Mouse (Mus musculus) gastrocnemius, postnatal 14 days (tissue): ENCODE data around the gene 4933434E20Rik. TPM values are rescaled to one million over a fixed set of nuclear protein-coding genes. Genes with fewer than 3 reads are reported as not detected.

Source experiments
- DNase-seq: peaks from one replicate; pipeline ENCODE4 v3.0.0; 2021; ENCODE audit warnings: mixed read lengths
- intact Hi-C: fragments of 180-260 bp; cut with DNase I; formaldehyde crosslinking; loops from one replicate; pipeline ENCODE4 v1.15.1; 2025; ENCODE audit warnings: low total_unique reads
- total RNA-seq, 2 experiments: library from RNA; stranded (reverse); gene quantifications; 2 replicates each; pipeline ENCODE4 v1.2.3; 2021

4933434E20Rik gene
- total RNA-seq, 2 experiments from 2014 or later, result 46.8 to 56.9 TPM

GRCm38 (mm10) chr3:90079133-90079762, 27.8 kb downstream of the 4933434E20Rik start:
- intact Hi-C loops, result loop anchor here (5.0 kb wide), 1 partner anchor 127 kb away; no protein-coding TSS in a partner anchor

DNA sequence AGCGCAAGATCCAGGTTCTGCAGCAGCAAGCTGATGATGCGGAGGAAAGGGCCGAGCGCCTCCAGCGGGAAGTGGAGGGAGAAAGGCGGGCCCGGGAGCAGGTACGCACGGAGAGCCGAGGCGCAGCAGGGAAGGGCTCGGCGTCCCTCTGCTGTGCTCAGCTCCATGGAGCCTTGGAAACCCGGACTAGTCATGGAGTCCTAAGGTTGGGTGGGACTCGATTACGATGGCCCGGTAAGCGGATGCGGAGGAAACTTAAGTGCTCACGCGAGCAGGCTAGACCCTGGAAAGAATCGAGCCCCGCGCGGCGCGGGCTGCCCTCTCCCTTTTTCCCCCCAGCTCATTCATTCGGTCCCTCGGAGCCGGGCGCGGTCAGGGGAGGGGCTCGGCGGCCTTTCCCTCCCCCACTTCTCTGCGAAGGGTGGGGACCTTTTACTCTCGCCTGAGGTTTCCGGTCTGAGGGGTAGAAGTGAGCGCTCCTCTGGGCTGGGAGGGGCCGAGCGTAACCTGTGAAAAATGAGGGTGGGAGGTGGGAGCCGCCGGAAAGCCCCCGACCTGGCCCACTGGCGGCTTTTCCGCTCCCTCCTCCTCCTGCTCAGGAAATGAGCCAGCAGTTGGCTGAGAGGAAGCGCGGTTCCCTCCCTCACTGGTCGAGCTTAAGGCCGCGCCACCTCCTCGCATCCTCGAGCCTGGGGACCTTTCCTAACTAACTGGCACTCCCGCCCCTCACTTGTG, 28.5 kb downstream of the 4933434E20Rik start:
- DNase-seq, result peak; percentile 62
- intact Hi-C loops, result loop anchor here (5.0 kb wide), 1 partner anchor 128 kb away; no protein-coding TSS in a partner anchor

More at GRCm38 (mm10) chr3:90079133-90079762, 27.8 kb downstream of the 4933434E20Rik start:
- DNase-seq, result peak; percentile 94

- intact Hi-C loops, result no loop called here
- no peak for DNase-seq
These were observed 29.0 kb downstream of the 4933434E20Rik start for GRCm38 (mm10) chr3:90080498-90080863.

- DNase-seq, result no peak
- intact Hi-C loops, result no loop called here
These were observed 30.2 kb downstream of the 4933434E20Rik start for GRCm38 (mm10) chr3:90081365-90082240.

- intact Hi-C loops, result no loop called here
- no peak for DNase-seq
These were observed 31.6 kb downstream of the 4933434E20Rik start for GRCm38 (mm10) chr3:90083034-90083433.

DNA sequence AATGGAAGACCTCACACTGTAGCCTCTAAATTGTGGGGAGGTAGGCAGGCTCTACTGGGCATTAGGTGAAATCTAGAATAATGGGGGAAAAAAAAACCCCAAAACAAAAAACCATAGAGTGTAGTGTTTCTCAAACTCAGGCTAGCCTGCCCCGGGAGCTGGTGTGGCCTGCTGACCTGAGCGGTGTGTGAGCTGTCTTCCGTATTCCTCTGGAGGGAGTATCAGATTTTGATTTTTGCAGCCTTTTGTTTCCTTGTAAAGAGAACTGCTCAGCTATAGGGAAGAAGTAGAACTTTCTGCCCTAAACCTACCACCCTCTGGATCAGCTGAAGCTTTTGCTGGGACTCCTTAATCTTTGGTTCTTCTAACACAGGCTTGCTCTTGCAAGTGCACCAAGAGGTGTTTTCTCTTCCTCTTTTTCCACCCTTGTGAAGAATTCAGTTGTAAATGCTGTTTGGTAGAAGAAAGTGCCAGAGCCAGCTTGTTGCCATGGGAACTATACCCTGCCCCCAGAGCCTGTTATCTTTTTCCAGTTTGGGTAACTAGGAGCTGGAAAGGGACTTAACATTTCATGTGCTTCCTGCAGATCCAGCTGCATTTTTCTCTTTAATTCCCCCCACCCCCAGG, 32.4 kb downstream of the 4933434E20Rik start:
- no peak for DNase-seq
- intact Hi-C loops, result no loop called here

GRCm38 (mm10) chr3:90084790-90085189, 33.4 kb downstream of the 4933434E20Rik start:
- intact Hi-C loops, result no loop called here
- peak; percentile 45 for DNase-seq

GRCm38 (mm10) chr3:90085281-90085680, 33.8 kb downstream of the 4933434E20Rik start:
- intact Hi-C loops, result no loop called here
- DNase-seq, result peak; percentile 21

DNA sequence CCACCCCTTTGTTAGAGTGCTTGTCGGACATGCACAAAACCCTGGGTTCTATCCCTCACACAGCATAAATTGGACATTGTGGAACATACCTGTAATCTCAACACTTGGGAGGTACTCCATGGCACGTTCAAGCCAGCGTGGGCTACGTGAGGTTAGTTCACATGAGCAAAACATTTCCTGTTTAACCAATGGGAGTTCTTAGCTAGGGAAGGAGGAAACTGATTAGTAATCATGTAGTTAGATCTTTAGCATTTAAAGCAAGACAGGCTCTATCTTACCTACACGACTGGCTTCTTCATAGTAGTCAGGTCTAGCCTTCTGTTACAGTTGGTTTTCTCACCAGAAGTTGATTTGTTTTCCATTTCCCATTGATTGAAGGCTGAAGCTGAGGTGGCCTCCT, 34.6 kb downstream of the 4933434E20Rik start:
- intact Hi-C loops, result no loop called here
- DNase-seq, result no peak

GRCm38 (mm10) chr3:90088617-90089016, 37.2 kb downstream of the 4933434E20Rik start:
- intact Hi-C loops, result no loop called here
- DNase-seq, result no peak

DNA sequence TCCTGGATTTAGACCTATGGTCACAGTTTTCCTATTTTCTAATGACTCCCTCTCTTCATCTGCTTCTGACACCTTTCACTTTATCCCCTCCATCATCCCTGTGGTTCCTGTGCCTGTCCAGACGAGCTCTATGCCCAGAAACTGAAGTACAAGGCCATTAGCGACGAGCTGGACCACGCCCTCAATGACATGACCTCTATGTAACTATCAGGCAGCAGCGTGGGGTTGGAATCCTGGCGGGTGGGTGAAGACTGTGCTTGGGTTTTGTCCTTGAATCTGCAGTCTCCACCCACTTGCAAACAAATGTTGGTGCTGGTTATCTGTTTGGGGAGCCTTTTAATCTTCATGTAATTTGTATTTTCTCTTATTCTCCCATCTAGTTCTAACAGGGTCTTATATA, 39.5 kb downstream of the 4933434E20Rik start:
- DNase-seq, result no peak
- intact Hi-C loops, result no loop called here

DNA sequence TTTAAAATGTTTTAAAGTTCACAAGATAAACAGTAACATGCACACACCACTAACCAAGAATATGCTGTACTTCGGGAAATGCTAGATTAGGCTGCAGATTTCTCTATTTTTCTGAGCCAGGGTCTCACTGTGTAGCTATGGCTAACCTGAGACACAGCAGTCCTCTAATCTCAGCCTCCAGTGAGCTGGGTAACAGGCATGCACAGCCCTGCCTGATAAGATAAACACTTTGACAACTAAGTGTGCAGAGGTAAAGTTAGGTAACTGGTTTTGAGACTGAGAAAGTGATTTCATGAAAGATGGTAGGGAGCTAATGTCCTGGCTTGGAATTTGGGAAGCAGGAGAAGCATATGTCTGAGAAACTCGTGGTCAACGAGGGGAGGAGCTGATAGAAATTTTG, 43.0 kb downstream of the 4933434E20Rik start:
- no peak for DNase-seq
- intact Hi-C loops, result no loop called here

DNA sequence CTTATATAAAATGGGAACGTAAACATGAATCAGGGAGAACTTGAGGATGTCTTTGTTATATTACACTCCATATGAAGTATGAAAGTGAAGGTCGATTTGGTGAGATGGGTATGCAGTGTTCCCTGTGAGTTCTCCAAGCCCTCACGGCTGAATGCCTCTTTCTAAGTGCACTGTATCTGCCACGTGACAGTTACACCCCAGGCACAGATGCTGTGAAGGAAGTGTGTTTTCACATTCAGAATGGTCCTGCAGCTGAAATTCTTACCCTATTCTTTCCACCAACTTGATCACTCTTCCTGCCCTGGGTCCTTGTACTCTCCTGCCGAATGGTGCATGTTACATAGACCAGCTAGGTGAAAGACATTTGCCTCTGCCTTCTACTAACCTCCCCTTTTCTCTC, 46.5 kb downstream of the 4933434E20Rik start:
- intact Hi-C loops, result no loop called here
- DNase-seq, result no peak

DNA sequence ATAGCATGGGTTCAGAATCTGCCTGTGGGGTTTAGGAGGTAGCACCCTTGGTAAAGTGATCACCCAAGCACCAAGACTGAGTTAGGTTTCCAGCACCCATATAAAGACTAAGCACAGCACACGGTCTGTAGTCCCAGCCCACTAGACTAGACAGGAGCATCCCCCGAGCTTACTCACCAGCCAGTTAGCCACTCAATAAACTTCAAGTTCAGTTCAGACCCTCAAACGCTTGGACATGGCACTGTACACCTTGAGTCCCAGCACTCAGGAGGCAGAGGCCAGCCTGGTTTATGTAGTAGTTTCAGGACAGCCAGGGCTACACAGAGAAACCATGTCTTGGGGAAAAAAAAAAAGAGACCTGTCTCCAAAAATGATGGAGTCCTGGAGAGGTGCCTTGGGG, 49.6 kb downstream of the 4933434E20Rik start:
- DNase-seq, result no peak

GRCm38 (mm10) chr3:90101673-90102072, 50.2 kb downstream of the 4933434E20Rik start:
- DNase-seq, result no peak
- intact Hi-C loops, result no loop called here

More for the DNA sequence above, 49.6 kb downstream of the 4933434E20Rik start:
- intact Hi-C loops, result no loop called here

DNA sequence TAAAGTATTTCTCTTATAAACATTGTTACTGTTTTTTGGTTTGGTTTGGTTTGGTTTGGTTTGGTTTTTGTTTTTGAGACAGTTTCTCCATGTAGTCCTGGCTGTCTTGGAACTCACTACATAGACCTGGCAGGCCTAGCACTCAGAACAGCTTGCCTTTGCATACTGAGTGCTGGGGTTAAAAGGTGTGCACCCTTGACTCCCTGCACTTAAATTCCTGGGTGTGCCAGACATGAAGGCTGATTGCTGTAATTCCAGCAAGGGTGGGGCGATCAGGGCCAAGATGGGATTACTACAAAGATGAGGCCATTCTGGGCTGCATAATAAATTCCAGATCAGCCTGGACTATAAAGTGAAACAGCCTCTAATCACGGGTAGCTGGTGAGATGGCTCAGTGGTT, 50.8 kb downstream of the 4933434E20Rik start:
- intact Hi-C loops, result no loop called here
- no peak for DNase-seq

DNA sequence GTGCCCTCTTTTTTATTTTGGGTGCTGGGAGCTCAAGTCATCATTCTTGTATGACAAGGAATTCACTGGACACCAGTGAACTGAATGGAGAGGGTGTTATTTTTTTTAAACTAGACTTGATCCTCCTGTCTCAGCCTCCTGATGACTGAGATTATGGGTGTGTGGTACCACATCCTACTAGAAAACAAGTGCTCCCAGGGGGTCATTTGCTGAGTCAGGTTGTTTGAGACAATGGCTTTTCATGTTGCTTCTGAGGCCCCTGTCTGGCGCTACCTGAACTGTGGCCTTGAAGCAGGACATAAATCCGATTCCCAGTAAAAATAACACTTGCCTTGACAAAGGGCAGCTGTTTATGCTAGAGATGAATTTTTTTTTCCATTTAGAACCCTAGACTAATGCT, 51.7 kb downstream of the 4933434E20Rik start:
- no peak for DNase-seq
- intact Hi-C loops, result no loop called here

DNA sequence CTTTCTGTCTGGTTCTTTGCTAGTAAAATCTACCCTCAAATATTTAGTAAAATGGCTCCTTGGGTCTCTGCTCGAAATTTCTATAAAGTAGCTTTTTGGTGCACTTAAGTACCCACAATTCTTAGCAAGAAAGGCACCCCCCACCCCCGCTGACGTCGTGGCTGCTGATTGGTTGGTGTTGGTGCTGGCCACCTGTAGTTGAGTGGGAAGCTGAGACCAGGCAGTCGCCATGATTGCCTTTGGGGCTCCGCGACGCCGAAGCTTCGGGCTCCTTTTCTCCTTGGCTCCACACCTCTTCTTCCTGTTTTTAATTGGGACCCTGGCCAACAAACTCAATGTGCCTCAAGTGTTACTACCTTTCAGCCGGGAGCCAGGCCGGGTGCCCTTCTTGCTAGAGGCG, 52.5 kb downstream of the 4933434E20Rik start, which contains the start of gene Nup210l:
Gene Nup210l, plus strand, starts transcription at position 195 of the 400 bp plus-strand sequence.
- no peak for DNase-seq
- intact Hi-C loops, result no loop called here

DNA sequence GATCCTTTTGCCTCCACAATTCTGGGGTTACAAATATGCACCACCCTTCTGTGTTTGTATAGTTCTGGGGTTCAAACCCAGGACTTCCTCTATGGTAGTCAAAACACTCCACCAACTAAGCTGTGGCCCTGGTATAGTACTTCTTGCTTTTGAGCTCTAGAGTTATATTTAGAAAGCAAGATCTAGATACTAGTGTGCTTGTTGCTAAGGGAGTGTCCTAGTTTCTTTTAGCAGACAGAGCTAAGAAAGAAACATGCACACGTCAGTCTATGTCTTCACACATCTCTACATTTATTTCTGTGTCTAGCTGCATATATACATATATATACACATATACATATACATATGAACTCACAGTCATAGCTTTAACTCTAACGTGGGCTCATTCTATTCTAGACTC, 60.3 kb downstream of the 4933434E20Rik start:
- intact Hi-C loops, result no loop called here

DNA sequence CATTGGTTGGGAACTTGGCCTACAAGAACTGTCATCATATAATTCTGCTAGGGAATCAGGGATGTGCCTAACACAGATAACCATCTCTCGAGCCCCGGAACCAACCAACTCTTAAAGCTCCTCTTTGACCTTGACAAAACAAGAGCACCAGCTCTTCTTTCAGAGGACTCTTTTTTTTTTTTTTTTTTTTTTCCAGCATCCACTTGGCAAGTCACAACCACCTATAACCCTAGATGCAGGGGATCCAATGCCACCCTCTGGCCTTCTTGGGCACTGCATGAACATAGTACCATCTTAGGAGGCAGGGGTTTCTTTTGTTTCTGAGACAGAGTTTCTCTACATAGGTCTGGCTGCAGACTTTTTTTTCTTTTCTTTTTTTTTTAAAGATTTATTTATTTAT, 62.9 kb downstream of the 4933434E20Rik start:
- intact Hi-C loops, result no loop called here
- DNase-seq, result no peak

More for the DNA sequence above, 60.3 kb downstream of the 4933434E20Rik start:
- no peak for DNase-seq
